Mouse (Mus musculus) hindbrain, embryonic 14.5 days (tissue): Measurements from ENCODE around the gene Ttc24. TPM values are rescaled to one million over a fixed set of nuclear protein-coding genes. Genes with fewer than 3 reads are reported as not detected.

Experiments
- ATAC-seq: fragments of 200-750 bp; cut with Nextera tagmentation; 2 replicates; pipeline ENCODE4 v1.8.0; 2017; ENCODE audit warnings: moderate number of reproducible peaks, mild to moderate bottlenecking, moderate TSS enrichment, moderate library complexity; ENCODE audit not compliant: low FRiP score
- DNase-seq: peaks from one replicate; pipeline ENCODE4 v3.0.0-alpha.2; 2015; ENCODE audit warnings: low spot score
- H3K27ac ChIP-seq: fragments of 300-500 bp; sonication (generic); 2 replicates; pipeline ENCODE4 v1.5.1; 2014; ENCODE audit warnings: mild to moderate bottlenecking, moderate library complexity
- H3K27me3 ChIP-seq: fragments of 300-500 bp; sonication (generic); 2 replicates; pipeline ENCODE4 v1.6.1; 2014; ENCODE audit warnings: mild to moderate bottlenecking, low read length, mixed read lengths; ENCODE audit not compliant: control insufficient read depth, insufficient read depth
- H3K36me3 ChIP-seq: fragments of 300-500 bp; sonication (generic); replicated peaks from 2 replicates; pipeline ENCODE4 v1.6.1; 2014; ENCODE audit not compliant: control insufficient read depth, insufficient read depth
- H3K4me1 ChIP-seq: fragments of 300-500 bp; sonication (generic); replicated peaks from 2 replicates; pipeline ENCODE4 v1.6.1; 2014; ENCODE audit warnings: antibody characterized with exemption, low read length, mixed read lengths; ENCODE audit not compliant: control insufficient read depth, insufficient read depth
- H3K4me2 ChIP-seq: fragments of 300-500 bp; sonication (generic); replicated peaks from 2 replicates; pipeline ENCODE4 v1.6.1; 2014; ENCODE audit warnings: mild to moderate bottlenecking, moderate library complexity
- H3K4me3 ChIP-seq: fragments of 300-500 bp; sonication (generic); replicated peaks from 2 replicates; pipeline ENCODE4 v1.5.1; 2014; ENCODE audit warnings: mild to moderate bottlenecking, low read length
- H3K9ac ChIP-seq: fragments of 300-500 bp; sonication (generic); 2 replicates; pipeline ENCODE4 v1.6.1; 2014
- H3K9me3 ChIP-seq: fragments of 300-500 bp; sonication (generic); 2 replicates; pipeline ENCODE4 v1.6.1; 2016; ENCODE audit warnings: low read length; ENCODE audit not compliant: control insufficient read depth
- WGBS: fragments of 180-500 bp; shearing (Covaris S2); extraction: QIAGEN DNeasy Blood & Tissue Kit; methylation state at CpG from one replicate; pipeline ENCODE4 v1.1.7; 2014; 5-methylcytosine and 5-hydroxymethylcytosine counted together
- polyA plus RNA-seq: library from polyadenylated mRNA; unstranded; fragments of >200 nt; fragmentation: Nextera tagmentation; extraction: Ambion mirVana; gene quantifications from 2 replicates; pipeline ENCODE4 v1.2.1, GENCODE M21; 2014

Gene Ttc24
- not detected in 2 replicates for polyA plus RNA-seq

GRCm38 (mm10) chr3:88078204-88078603 lies at the start of gene Ttc24:
Gene Ttc24 (minus strand): TSS chr3:88078304.
- H3K4me2 ChIP-seq, result no peak within 1 kb of the TSS
- no peak for ATAC-seq
- no peaks in the 10 kb centered on the region for H3K36me3 ChIP-seq
- no peak for DNase-seq
- 0 out of 2 replicates have a peak, but pooled peaks cover 6% of the 10 kb centered on the region for H3K4me1 ChIP-seq
- no peak within 1 kb of the TSS for H3K4me3 ChIP-seq
- no peak within 1 kb of the TSS for H3K27ac ChIP-seq
- no peaks in the 10 kb centered on the region for H3K9me3 ChIP-seq
- WGBS, result 85% methylated on average over 4 of the region's 4 CpGs
- H3K9ac ChIP-seq, result no peak within 1 kb of the TSS
- H3K27me3 ChIP-seq, result no peaks in the 10 kb centered on the region

GRCm38 (mm10) chr3:88127636-88128035 lies 49.5 kb upstream of the Ttc24 start:
- Histone ChIP-seq H3K4me3 (no peak overlapping the region), H3K4me1 (no peaks in the 10 kb centered on the region), H3K27me3 (no peaks in the 10 kb centered on the region), H3K27ac (no peak overlapping the region), H3K9ac (no peak overlapping the region), H3K9me3 (no peaks in the 10 kb centered on the region), H3K4me2 (no peak overlapping the region), H3K36me3 (no peaks in the 10 kb centered on the region)
- DNase-seq (no peak), ATAC-seq (no peak)
- 79% methylated on average over 3 of the region's 3 CpGs for WGBS

- H3K9ac ChIP-seq, result no peak overlapping the region
- no peak overlapping the region for H3K4me2 ChIP-seq
- H3K27me3 ChIP-seq, result no peaks in the 10 kb centered on the region
- no peaks in the 10 kb centered on the region for H3K36me3 ChIP-seq
- H3K27ac ChIP-seq, result no peak overlapping the region
- H3K4me1 ChIP-seq, result no peaks in the 10 kb centered on the region
- DNase-seq, result no peak
- no peak overlapping the region for H3K4me3 ChIP-seq
- ATAC-seq, result no peak
- H3K9me3 ChIP-seq, result no peaks in the 10 kb centered on the region
- 85% methylated on average over 7 of the region's 7 CpGs for WGBS
Observed at GRCm38 (mm10) chr3:88126181-88126580, 48.1 kb upstream of the Ttc24 start.

- WGBS, result 76% methylated on average over 4 of the region's 4 CpGs
- ATAC-seq, result no peak
- H3K4me3 ChIP-seq, result no peak overlapping the region
Observed at GRCm38 (mm10) chr3:88125195-88125594, 47.1 kb upstream of the Ttc24 start.

GRCm38 (mm10) chr3:88121164-88122131 lies 43.3 kb upstream of the Ttc24 start:
- no peak overlapping the region for H3K27ac ChIP-seq
- H3K27me3 ChIP-seq, result no peaks in the 10 kb centered on the region
- no peaks in the 10 kb centered on the region for H3K36me3 ChIP-seq
- no peaks in the 10 kb centered on the region for H3K9me3 ChIP-seq
- DNase-seq (no peak), ATAC-seq (no peak)
- no peak overlapping the region for H3K4me2 ChIP-seq
- no peaks in the 10 kb centered on the region for H3K4me1 ChIP-seq
- H3K4me3 ChIP-seq, result no peak overlapping the region
- 81% methylated on average over 14 of the region's 14 CpGs for WGBS
- no peak overlapping the region for H3K9ac ChIP-seq

More at GRCm38 (mm10) chr3:88125195-88125594, 47.1 kb upstream of the Ttc24 start:
- Histone ChIP-seq H3K4me1 (no peaks in the 10 kb centered on the region), H3K36me3 (no peaks in the 10 kb centered on the region), H3K9ac (no peak overlapping the region), H3K27me3 (no peaks in the 10 kb centered on the region), H3K9me3 (no peaks in the 10 kb centered on the region), H3K4me2 (no peak overlapping the region), H3K27ac (no peak overlapping the region)
- DNase-seq, result no peak

GRCm38 (mm10) chr3:88120117-88120651 lies 42.1 kb upstream of the Ttc24 start:
- Histone ChIP-seq H3K4me2 (no peak overlapping the region), H3K9ac (no peak overlapping the region), H3K27ac (no peak overlapping the region), H3K4me1 (no peaks in the 10 kb centered on the region), H3K27me3 (no peaks in the 10 kb centered on the region), H3K36me3 (no peaks in the 10 kb centered on the region), H3K9me3 (no peaks in the 10 kb centered on the region), H3K4me3 (no peak overlapping the region)
- DNase-seq (no peak), ATAC-seq (no peak)
- 91% methylated on average over 19 of the region's 19 CpGs for WGBS

GRCm38 (mm10) chr3:88114396-88114795 lies 36.3 kb upstream of the Ttc24 start:
- Histone ChIP-seq H3K4me1 (no peaks in the 10 kb centered on the region), H3K4me3 (no peak overlapping the region), H3K4me2 (no peak overlapping the region), H3K9me3 (no peaks in the 10 kb centered on the region), H3K9ac (no peak overlapping the region), H3K27ac (no peak overlapping the region), H3K27me3 (no peaks in the 10 kb centered on the region), H3K36me3 (no peaks in the 10 kb centered on the region)
- no peak for DNase-seq
- no peak for ATAC-seq
- 95% methylated on average over 12 of the region's 12 CpGs for WGBS

- DNase-seq, result no peak
- H3K4me2 ChIP-seq, result no peak overlapping the region
- no peak for ATAC-seq
- no peak overlapping the region for H3K4me3 ChIP-seq
- no peaks in the 10 kb centered on the region for H3K27me3 ChIP-seq
- WGBS, result 98% methylated on average over 6 of the region's 6 CpGs
- no peak overlapping the region for H3K9ac ChIP-seq
- no peaks in the 10 kb centered on the region for H3K4me1 ChIP-seq
- no peaks in the 10 kb centered on the region for H3K36me3 ChIP-seq
- H3K27ac ChIP-seq, result no peak overlapping the region
- no peaks in the 10 kb centered on the region for H3K9me3 ChIP-seq
Observed at GRCm38 (mm10) chr3:88109126-88109525, 31.0 kb upstream of the Ttc24 start.

GRCm38 (mm10) chr3:88106126-88106525 lies 28.0 kb upstream of the Ttc24 start:
- Histone ChIP-seq H3K4me3 (no peak overlapping the region), H3K36me3 (no peaks in the 10 kb centered on the region), H3K4me2 (no peak overlapping the region), H3K27ac (no peak overlapping the region), H3K27me3 (no peaks in the 10 kb centered on the region), H3K4me1 (no peaks in the 10 kb centered on the region), H3K9me3 (no peaks in the 10 kb centered on the region), H3K9ac (no peak overlapping the region)
- WGBS, result 83% methylated on average over 4 of the region's 4 CpGs
- DNase-seq, result no peak
- no peak for ATAC-seq
